Mouse (Mus musculus): ENCODE results near the gene Atp6v1g1. TPM values are rescaled to one million over a fixed set of nuclear protein-coding genes. Genes with fewer than 3 reads are reported as not detected.

The Atp6v1g1 gene
- total and polyA plus RNA-seq, 3 experiments: 78.7 to 143 (median 95.1) TPM

DNA sequence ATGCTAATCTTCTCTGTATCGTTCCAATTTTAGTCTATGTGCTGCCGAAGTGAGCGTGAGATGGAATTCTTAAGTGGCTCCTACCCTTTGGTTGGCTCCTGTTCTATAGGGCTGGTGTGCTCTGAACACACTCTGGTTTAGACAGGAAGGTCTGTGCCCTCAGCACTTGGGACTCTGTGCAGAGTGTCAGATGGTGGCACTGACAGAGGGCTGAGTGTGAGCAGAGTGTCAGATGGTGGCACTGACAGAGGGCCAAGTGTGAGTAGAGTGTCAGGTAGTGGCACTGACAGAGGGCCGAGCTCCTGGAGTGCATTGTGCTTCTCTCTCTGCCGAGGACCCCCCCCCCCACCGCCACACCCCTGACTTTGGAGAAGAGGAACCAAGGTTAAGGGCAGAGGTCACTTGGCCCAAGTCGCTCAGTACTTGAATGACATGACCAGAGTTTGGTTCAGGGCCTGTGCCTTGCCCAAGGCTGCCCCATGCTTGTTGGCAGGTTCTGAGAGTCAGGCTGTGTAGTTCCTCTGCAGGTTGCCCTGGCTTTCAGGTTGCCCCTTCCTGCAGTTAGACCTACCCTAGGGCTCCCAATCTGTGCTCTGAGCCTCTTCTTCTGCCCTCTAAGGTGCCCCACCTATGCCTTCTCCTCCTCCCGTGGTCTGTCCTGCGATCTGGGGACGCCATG is 23.3 kb downstream of the Atp6v1g1 start:
- no peak overlapping the region for H3K4me3 ChIP-seq (replicated peaks in 1 of 3; ENCODE audit: low read depth in 2 of 3, low read length in 2 of 3, poor library complexity in 1 of 3)
- no peak for DNase-seq (ENCODE audit: extremely low read depth)
- H3K36me3 ChIP-seq (replicated peaks in 1 of 2; ENCODE audit: control insufficient read depth in 1 of 2, insufficient read depth in 1 of 2, low read length in 1 of 2): peaks cover 63 to 95% of the 10 kb centered on the region in 2 experiments
- no peaks in the 10 kb centered on the region for H3K27me3 ChIP-seq (replicated peaks)
- in situ Hi-C loops (cut with MboI; ENCODE audit: low pct_ligation_motif_present, low pct_unique_long_range_greater_than_20kb, low sequenced_read_pairs) (loop anchor here (25.0 kb wide), 1 partner anchor 356 kb away; the partner anchor contains the start of gene Col27a1), dilution Hi-C loops (cut with MboI; ENCODE audit: extremely low pct_ligation_motif_present, extremely low pct_unique_long_range_greater_than_20kb, low sequenced_read_pairs) (no loop called here)
- H3K4me1 ChIP-seq (ENCODE audit: control insufficient read depth in 1 of 2, insufficient read depth in 2 of 2): peaks cover 0 to 9% of the 10 kb centered on the region in 2 experiments; a peak in 2 of 4 replicates
- no peak overlapping the region for H3K4me2 ChIP-seq (ENCODE audit: insufficient read depth, low read depth, poor library complexity, severe bottlenecking)
- H3K27ac ChIP-seq (ENCODE audit: insufficient read depth, low read depth): no peak overlapping the region
- no peak overlapping the region for H3K9ac ChIP-seq (ENCODE audit: insufficient read depth, low read depth)
- no peaks in the 10 kb centered on the region for H3K79me2 ChIP-seq (replicated peaks; ENCODE audit: control insufficient read depth, extremely low read depth, insufficient read depth, poor library complexity, severe bottlenecking)
- no peak for TF ChIP-seq MAX (IDR thresholded peaks at IDR 0.05; ENCODE audit: low read length)
- TF ChIP-seq GABPA (IDR thresholded peaks at IDR 0.05; ENCODE audit: insufficient replicate concordance, low read depth, low read length): no peak
- no peak for TF ChIP-seq USF2 (conservative IDR thresholded peaks at IDR 0.05; ENCODE audit: low read depth, low read length)
- TF ChIP-seq NRF1 (IDR thresholded peaks at IDR 0.05; ENCODE audit: low read depth, low read length): no peak
- TF ChIP-seq MAFK (IDR thresholded peaks at IDR 0.05; ENCODE audit: insufficient replicate concordance, low read length): no peak
- peaks cover 3% of the 10 kb centered on the region for H3K9me3 ChIP-seq (replicated peaks; ENCODE audit: low read length)

DNA sequence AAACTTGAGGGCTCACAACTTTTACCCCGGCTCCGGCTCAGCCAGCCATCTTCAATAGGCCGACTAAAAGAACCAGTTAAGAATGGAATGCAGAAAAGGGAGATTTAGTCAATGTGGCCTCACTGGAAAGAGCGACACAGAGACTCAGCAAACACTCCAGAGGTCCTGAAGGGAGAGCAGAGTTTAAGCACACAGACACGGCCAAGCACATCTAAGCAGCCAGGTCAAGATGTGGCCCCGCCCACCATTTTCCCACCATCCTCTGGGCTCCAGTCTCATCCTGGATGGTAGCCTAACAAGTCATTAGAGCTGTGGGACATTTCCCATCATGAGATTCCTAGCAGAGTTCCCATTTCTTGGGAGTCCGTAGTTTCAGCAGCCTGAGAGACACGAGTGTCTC is 24.8 kb downstream of the Atp6v1g1 start:
- dilution Hi-C loops (cut with MboI; ENCODE audit: extremely low pct_ligation_motif_present, extremely low pct_unique_long_range_greater_than_20kb, low sequenced_read_pairs): no loop called here
- H3K9me3 ChIP-seq (replicated peaks; ENCODE audit: low read length): peaks cover 12% of the 10 kb centered on the region
- in situ Hi-C loops (cut with MboI; ENCODE audit: low pct_ligation_motif_present, low pct_unique_long_range_greater_than_20kb, low sequenced_read_pairs): loop anchor here (25.0 kb wide), 1 partner anchor 357 kb away; the partner anchor contains the start of gene Col27a1
- H3K36me3 ChIP-seq (replicated peaks in 1 of 2; ENCODE audit: control insufficient read depth in 1 of 2, insufficient read depth in 1 of 2, low read length in 1 of 2): peaks cover 66 to 91% of the 10 kb centered on the region in 2 experiments
- no peaks in the 10 kb centered on the region for H3K4me1 ChIP-seq (ENCODE audit: control insufficient read depth in 1 of 2, insufficient read depth in 2 of 2)
- no peaks in the 10 kb centered on the region for H3K79me2 ChIP-seq (replicated peaks; ENCODE audit: control insufficient read depth, extremely low read depth, insufficient read depth, poor library complexity, severe bottlenecking)
- no peak overlapping the region for H3K4me2 ChIP-seq (ENCODE audit: insufficient read depth, low read depth, poor library complexity, severe bottlenecking)
- DNase-seq (ENCODE audit: extremely low read depth): no peak
- TF ChIP-seq USF1 (IDR thresholded peaks at IDR 0.05; ENCODE audit: low read depth, low read length) (no peak), MXI1 (IDR thresholded peaks at IDR 0.05; ENCODE audit: low read depth, low read length) (no peak), TBP (conservative IDR thresholded peaks at IDR 0.05; ENCODE audit: low read depth, low read length) (no peak), NRF1 (IDR thresholded peaks at IDR 0.05; ENCODE audit: low read depth, low read length) (no peak), EP300 (IDR thresholded peaks at IDR 0.05; ENCODE audit: low read length) (no peak), ZMIZ1 (IDR thresholded peaks at IDR 0.05; ENCODE audit: low read depth, low read length) (no peak), RAD21 (IDR thresholded peaks at IDR 0.05; ENCODE audit: low read depth, low read length) (no peak), RCOR1 (conservative IDR thresholded peaks at IDR 0.05; ENCODE audit: low read depth, low read length) (no peak), MAX (IDR thresholded peaks at IDR 0.05; ENCODE audit: low read length) (no peak), ZNF384 (IDR thresholded peaks at IDR 0.05; ENCODE audit: low read depth, low read length) (no peak)
- H3K27me3 ChIP-seq (replicated peaks): no peaks in the 10 kb centered on the region
- H3K4me3 ChIP-seq (replicated peaks in 1 of 3; ENCODE audit: low read depth in 2 of 3, low read length in 2 of 3, poor library complexity in 1 of 3): no peak overlapping the region
- H3K9ac ChIP-seq (ENCODE audit: insufficient read depth, low read depth): no peak overlapping the region
- no peak overlapping the region for H3K27ac ChIP-seq (ENCODE audit: insufficient read depth, low read depth)

All from CH12.LX (cell line).